In the genomic region with DNA sequence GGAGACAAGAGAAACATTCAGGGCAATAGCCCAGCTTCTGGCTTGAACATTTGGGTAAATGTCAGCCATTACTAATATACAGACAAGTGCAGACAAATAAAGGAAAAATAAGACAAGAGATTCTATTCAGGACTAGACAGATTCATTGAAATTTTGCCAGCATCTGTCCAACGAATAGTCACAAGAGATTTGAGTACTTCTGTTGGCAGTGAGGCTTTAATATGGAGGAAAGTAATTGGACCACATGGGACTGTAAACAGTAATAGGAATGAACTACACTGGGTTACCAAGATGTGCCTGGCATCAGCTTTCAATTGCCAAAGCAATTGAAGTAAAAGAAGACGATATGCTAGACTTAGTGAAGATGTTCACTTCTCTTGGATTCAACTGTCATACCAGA, we compare ENCODE assay signal across 17 mouse cellular contexts.
A peak's percentile ranks its signal among the peaks of the same experiment; 100 is the strongest.
DNase-seq lines count a peak whose midpoint lies in the region; ATAC-seq and TF ChIP-seq lines count a peak whose summit lies in the region.
"Had no signal": no experiment of that assay in that cellular context is flagged by ENCODE, and none has a peak within 500 bp of the region (broad histone marks: within the 10 kb centered on the region; RNA-seq: fewer than 3 reads in every experiment).

No protein-coding gene starts in this region.

- H3K27ac ChIP-seq in forebrain, embryonic 13.5 days, result no peak overlapping the region
- H3K27ac ChIP-seq in forebrain, embryonic 11.5 days (ENCODE audit: low read depth, low read length), result no peak overlapping the region
- no peak overlapping the region for H3K27ac ChIP-seq in hindbrain, embryonic 16.5 days (ENCODE audit: low read depth, low read length)
- H3K27ac ChIP-seq in hindbrain, embryonic 11.5 days (ENCODE audit: low read depth, low read length), result no peak overlapping the region
- no peak overlapping the region for H3K27ac ChIP-seq in midbrain, embryonic 16.5 days (ENCODE audit: low read length)
- H3K27ac ChIP-seq in midbrain, embryonic 13.5 days, result no peak overlapping the region
- H3K27ac ChIP-seq in midbrain, postnatal 0 days (ENCODE audit: low read depth, low read length), result no peak overlapping the region
- H3K27ac ChIP-seq: hindbrain, embryonic 10.5 days; intestine, embryonic 15.5 days had no signal

- no peak for DNase-seq in forebrain, embryonic 11.5 days (ENCODE audit: low spot score)
- DNase-seq in hindbrain, embryonic 11.5 days (ENCODE audit: low spot score), result no peak
- DNase-seq in midbrain, postnatal 0 days (ENCODE audit: low spot score), result peak; percentile 66
- no peak for DNase-seq in layer of hippocampus, postnatal 36 days
- DNase-seq: adrenal gland, adult 2 months; adrenal gland, postnatal 25 days; cerebellum, adult 11-12 months; gastrocnemius, postnatal 14 days; kidney, adult 18-20 months had no signal

- no peak overlapping the region for H3K9ac ChIP-seq in forebrain, embryonic 13.5 days
- no peak overlapping the region for H3K9ac ChIP-seq in forebrain, embryonic 11.5 days (ENCODE audit: low read length)
- H3K9ac ChIP-seq in hindbrain, embryonic 16.5 days (ENCODE audit: low read depth, low read length), result no peak overlapping the region
- no peak overlapping the region for H3K9ac ChIP-seq in hindbrain, embryonic 11.5 days (ENCODE audit: low read depth, low read length)
- H3K9ac ChIP-seq in midbrain, embryonic 16.5 days (ENCODE audit: low read depth, low read length), result no peak overlapping the region
- H3K9ac ChIP-seq in midbrain, embryonic 13.5 days (replicated peaks), result no peak overlapping the region
- no peak overlapping the region for H3K9ac ChIP-seq in midbrain, postnatal 0 days (replicated peaks; ENCODE audit: low read length, poor library complexity, severe bottlenecking)
- H3K9ac ChIP-seq: heart, embryonic 12.5 days; intestine, embryonic 15.5 days had no signal

- ATAC-seq in forebrain, embryonic 13.5 days, result peak; percentile 55; the same call in 1 of the 2 replicates
- ATAC-seq in forebrain, embryonic 11.5 days (replicated peaks; ENCODE audit: low FRiP score), result no peak
- peak; percentile 56; the same call in 1 of the 2 replicates for ATAC-seq in hindbrain, embryonic 16.5 days
- ATAC-seq in hindbrain, embryonic 11.5 days (ENCODE audit: low FRiP score), result no peak
- ATAC-seq in midbrain, embryonic 16.5 days, result peak; percentile 51; the same call in 1 of the 2 replicates
- no peak for ATAC-seq in midbrain, embryonic 13.5 days
- ATAC-seq in midbrain, postnatal 0 days (ENCODE audit: low FRiP score), result no peak; the same call in 1 of the 2 replicates
- ATAC-seq: intestine, embryonic 15.5 days had no signal

- no peaks in the 10 kb centered on the region for H3K27me3 ChIP-seq in forebrain, embryonic 13.5 days
- H3K27me3 ChIP-seq in forebrain, embryonic 11.5 days (ENCODE audit: control insufficient read depth, insufficient read depth, low read length), result no peaks in the 10 kb centered on the region
- no peaks in the 10 kb centered on the region for H3K27me3 ChIP-seq in hindbrain, embryonic 16.5 days (replicated peaks; ENCODE audit: control insufficient read depth, insufficient read depth, low read length)
- no peaks in the 10 kb centered on the region for H3K27me3 ChIP-seq in hindbrain, embryonic 11.5 days (ENCODE audit: control insufficient read depth, insufficient read depth, low read length)
- no peaks in the 10 kb centered on the region for H3K27me3 ChIP-seq in midbrain, embryonic 16.5 days (ENCODE audit: control insufficient read depth, insufficient read depth, low read depth, low read length)
- no peaks in the 10 kb centered on the region for H3K27me3 ChIP-seq in midbrain, embryonic 13.5 days
- H3K27me3 ChIP-seq in midbrain, postnatal 0 days (ENCODE audit: insufficient read depth, low read length), result no peaks in the 10 kb centered on the region
- H3K27me3 ChIP-seq: CH12.LX; heart, embryonic 12.5 days; intestine, embryonic 15.5 days had no signal

- no peak overlapping the region for H3K4me3 ChIP-seq in forebrain, embryonic 13.5 days
- no peak overlapping the region for H3K4me3 ChIP-seq in forebrain, embryonic 11.5 days (ENCODE audit: low read depth, low read length)
- no peak overlapping the region for H3K4me3 ChIP-seq in hindbrain, embryonic 16.5 days (ENCODE audit: low read length)
- H3K4me3 ChIP-seq in hindbrain, embryonic 11.5 days (ENCODE audit: low read depth, low read length), result no peak overlapping the region
- H3K4me3 ChIP-seq in midbrain, embryonic 16.5 days (ENCODE audit: low read depth, low read length), result no peak overlapping the region
- no peak overlapping the region for H3K4me3 ChIP-seq in midbrain, embryonic 13.5 days (replicated peaks)
- H3K4me3 ChIP-seq in midbrain, postnatal 0 days (ENCODE audit: low read depth, low read length), result no peak overlapping the region
- H3K4me3 ChIP-seq: heart, embryonic 12.5 days; hindbrain, embryonic 10.5 days; intestine, embryonic 15.5 days had no signal

- 0 out of 2 replicates have a peak, but pooled peaks cover 11% of the 10 kb centered on the region for H3K4me1 ChIP-seq in forebrain, embryonic 13.5 days
- no peaks in the 10 kb centered on the region for H3K4me1 ChIP-seq in forebrain, embryonic 11.5 days (replicated peaks; ENCODE audit: control insufficient read depth, insufficient read depth, low read length)
- H3K4me1 ChIP-seq in hindbrain, embryonic 16.5 days (ENCODE audit: control insufficient read depth, insufficient read depth, low read depth, low read length), result no peaks in the 10 kb centered on the region
- H3K4me1 ChIP-seq in hindbrain, embryonic 11.5 days (replicated peaks; ENCODE audit: control insufficient read depth, insufficient read depth, low read length), result no peaks in the 10 kb centered on the region
- no peaks in the 10 kb centered on the region for H3K4me1 ChIP-seq in midbrain, embryonic 16.5 days (ENCODE audit: control insufficient read depth, insufficient read depth, low read length)
- H3K4me1 ChIP-seq in midbrain, embryonic 13.5 days (replicated peaks), result no peaks in the 10 kb centered on the region
- no peaks in the 10 kb centered on the region for H3K4me1 ChIP-seq in midbrain, postnatal 0 days (ENCODE audit: insufficient read depth, low read length)
- H3K4me1 ChIP-seq: heart, embryonic 12.5 days; hindbrain, embryonic 10.5 days; intestine, embryonic 15.5 days had no signal

- no peak overlapping the region for H3K4me2 ChIP-seq in forebrain, embryonic 13.5 days
- no peak overlapping the region for H3K4me2 ChIP-seq in forebrain, embryonic 11.5 days (ENCODE audit: low read depth, low read length, severe bottlenecking)
- no peak overlapping the region for H3K4me2 ChIP-seq in hindbrain, embryonic 16.5 days (ENCODE audit: low read length)
- no peak overlapping the region for H3K4me2 ChIP-seq in hindbrain, embryonic 11.5 days (replicated peaks; ENCODE audit: low read depth, low read length)
- H3K4me2 ChIP-seq in midbrain, embryonic 16.5 days (ENCODE audit: low read length), result no peak overlapping the region
- no peak overlapping the region for H3K4me2 ChIP-seq in midbrain, embryonic 13.5 days (replicated peaks)
- no peak overlapping the region for H3K4me2 ChIP-seq in midbrain, postnatal 0 days (ENCODE audit: low read depth, low read length, poor library complexity, severe bottlenecking)
- H3K4me2 ChIP-seq: heart, embryonic 12.5 days; intestine, embryonic 15.5 days had no signal

- WGBS in forebrain, embryonic 13.5 days, result 70% methylated on average over 2 of the region's 2 CpGs
- 90% methylated on average over 2 of the region's 2 CpGs for WGBS in forebrain, embryonic 11.5 days
- 58% methylated on average over 2 of the region's 2 CpGs for WGBS in hindbrain, embryonic 16.5 days
- 93% methylated on average over 2 of the region's 2 CpGs for WGBS in hindbrain, embryonic 11.5 days
- WGBS in midbrain, embryonic 16.5 days, result 48% methylated on average over 2 of the region's 2 CpGs
- 71% methylated on average over 2 of the region's 2 CpGs for whole genome bisulfite sequencing in midbrain, embryonic 13.5 days
- 40% methylated on average over 2 of the region's 2 CpGs for WGBS in midbrain, postnatal 0 days

- no peaks in the 10 kb centered on the region for H3K9me3 ChIP-seq in forebrain, embryonic 13.5 days (replicated peaks)
- H3K9me3 ChIP-seq in forebrain, embryonic 11.5 days (ENCODE audit: control insufficient read depth, low read length), result no peaks in the 10 kb centered on the region
- no peaks in the 10 kb centered on the region for H3K9me3 ChIP-seq in hindbrain, embryonic 16.5 days (ENCODE audit: control insufficient read depth, low read length)
- H3K9me3 ChIP-seq in hindbrain, embryonic 11.5 days (ENCODE audit: control insufficient read depth, low read length), result no peaks in the 10 kb centered on the region
- H3K9me3 ChIP-seq in midbrain, embryonic 16.5 days (replicated peaks; ENCODE audit: control insufficient read depth, low read length, poor library complexity, severe bottlenecking), result no peaks in the 10 kb centered on the region
- H3K9me3 ChIP-seq in midbrain, embryonic 13.5 days, result no peaks in the 10 kb centered on the region
- no peaks in the 10 kb centered on the region for H3K9me3 ChIP-seq in midbrain, postnatal 0 days (ENCODE audit: low read length)
- H3K9me3 ChIP-seq: heart, embryonic 12.5 days; hindbrain, embryonic 10.5 days; intestine, embryonic 15.5 days had no signal

- no peaks in the 10 kb centered on the region for H3K36me3 ChIP-seq in forebrain, embryonic 13.5 days (ENCODE audit: poor library complexity, severe bottlenecking)
- no peaks in the 10 kb centered on the region for H3K36me3 ChIP-seq in forebrain, embryonic 11.5 days (ENCODE audit: control insufficient read depth, insufficient read depth, low read length)
- H3K36me3 ChIP-seq in hindbrain, embryonic 16.5 days (ENCODE audit: control insufficient read depth, insufficient read depth, low read length), result no peaks in the 10 kb centered on the region
- no peaks in the 10 kb centered on the region for H3K36me3 ChIP-seq in hindbrain, embryonic 11.5 days (ENCODE audit: control insufficient read depth, insufficient read depth, low read length)
- H3K36me3 ChIP-seq in midbrain, embryonic 16.5 days (ENCODE audit: control insufficient read depth, insufficient read depth, low read length), result no peaks in the 10 kb centered on the region
- H3K36me3 ChIP-seq in midbrain, embryonic 13.5 days, result no peaks in the 10 kb centered on the region
- H3K36me3 ChIP-seq in midbrain, postnatal 0 days (ENCODE audit: insufficient read depth, low read length), result no peaks in the 10 kb centered on the region
- H3K36me3 ChIP-seq: heart, embryonic 12.5 days; hindbrain, embryonic 10.5 days; intestine, embryonic 15.5 days had no signal

- TF ChIP-seq CTCF in midbrain, postnatal 0 days (IDR thresholded peaks at IDR 0.05), result no peak

Comparison
In these comparisons a context has a peak if more than half of its experiments do, and no peak if none do; other contexts are left out.
1. ATAC-seq: peak in forebrain, embryonic 13.5 days (single experiment), hindbrain, embryonic 16.5 days (single experiment) and midbrain, embryonic 16.5 days (single experiment); none in forebrain, embryonic 11.5 days (single experiment), hindbrain, embryonic 11.5 days (single experiment), midbrain, embryonic 13.5 days (single experiment) and midbrain, postnatal 0 days (single experiment).